Mouse (Mus musculus) left cerebral cortex, adult 18-20 months (tissue): ENCODE data around the gene Pcx. TPM values are rescaled to one million over a fixed set of nuclear protein-coding genes. Genes with fewer than 3 reads are reported as not detected.
A peak's percentile ranks its signal among the peaks of the same experiment; 100 is the strongest.
"Not testable (repeated sequence)": the region's sequence is repeated elsewhere in the genome, so short reads cannot be mapped to it uniquely, and the experiment has no call there.

Experiments used
- DNase-seq, 2 experiments: peaks; one replicate each; pipeline ENCODE4 v3.0.0; 2021 to 2022; ENCODE audit warnings: low spot score in 2 of 2, mixed read lengths in 1 of 2
- total RNA-seq, 2 experiments: library from RNA; stranded (reverse); gene quantifications; 2 replicates each; pipeline ENCODE4 v1.2.3; 2021

The Pcx gene
- total RNA-seq, 2 experiments from 2014 or later = 68.0 to 79.3 TPM

DNA sequence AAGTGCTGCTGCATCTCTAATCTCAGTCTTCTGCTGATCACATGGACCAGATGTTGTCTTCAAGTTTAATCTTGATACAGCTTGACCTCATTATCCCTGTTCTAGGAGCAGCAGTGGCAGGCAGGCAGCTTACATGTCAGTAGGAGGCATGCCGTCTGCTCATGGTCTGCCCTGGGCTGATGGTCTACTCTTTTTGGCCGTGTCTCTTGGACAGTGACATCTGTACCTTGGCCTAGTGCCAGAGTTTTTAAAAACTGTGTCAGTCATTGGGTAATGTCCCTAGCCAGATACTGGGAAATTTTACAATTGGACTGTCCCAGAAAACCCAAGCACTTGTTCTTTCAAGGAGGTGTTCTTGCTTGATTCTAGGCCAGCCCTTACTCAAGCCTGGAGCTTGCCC lies 68.5 kb downstream of the Pcx start:
- no peak for DNase-seq

DNA sequence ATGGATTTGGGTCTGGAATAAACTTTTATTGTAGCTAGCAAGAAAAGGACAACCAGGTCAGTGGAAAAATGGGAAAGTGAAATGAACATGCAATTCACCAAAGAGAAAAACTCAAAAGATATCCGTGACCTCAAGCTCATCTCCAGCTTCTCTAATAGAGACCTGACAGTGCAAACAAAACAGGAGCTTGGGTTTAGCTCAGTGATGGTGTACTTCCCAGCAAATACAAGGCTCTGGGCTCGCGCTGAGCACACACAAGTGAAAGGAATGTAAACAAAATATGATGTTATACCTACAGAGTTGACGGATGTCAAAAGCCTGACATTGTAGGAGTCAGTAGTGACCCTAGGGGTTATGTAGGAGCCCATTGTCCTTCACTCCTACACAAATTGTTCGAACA lies 69.0 kb downstream of the Pcx start:
- DNase-seq = no peak

DNA sequence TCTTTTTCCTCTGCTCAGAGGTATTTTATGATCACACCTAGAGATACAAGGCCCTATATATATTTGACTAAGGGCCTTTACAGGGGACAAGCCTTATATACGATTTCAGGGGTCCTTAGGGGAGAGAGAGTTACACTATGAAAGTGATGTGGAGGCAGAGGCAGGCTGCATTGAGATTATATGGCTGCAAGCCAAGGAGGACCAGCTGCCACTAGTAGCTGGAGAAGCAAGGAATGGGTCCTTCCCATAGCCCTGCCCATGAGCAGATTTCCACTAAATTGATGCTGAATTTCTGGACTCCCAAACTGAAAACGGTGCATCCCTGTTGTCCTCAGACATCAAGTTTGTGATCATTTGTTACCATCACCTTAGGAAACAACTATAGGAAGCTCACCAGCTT lies 73.6 kb downstream of the Pcx start:
- DNase-seq = no peak

DNA sequence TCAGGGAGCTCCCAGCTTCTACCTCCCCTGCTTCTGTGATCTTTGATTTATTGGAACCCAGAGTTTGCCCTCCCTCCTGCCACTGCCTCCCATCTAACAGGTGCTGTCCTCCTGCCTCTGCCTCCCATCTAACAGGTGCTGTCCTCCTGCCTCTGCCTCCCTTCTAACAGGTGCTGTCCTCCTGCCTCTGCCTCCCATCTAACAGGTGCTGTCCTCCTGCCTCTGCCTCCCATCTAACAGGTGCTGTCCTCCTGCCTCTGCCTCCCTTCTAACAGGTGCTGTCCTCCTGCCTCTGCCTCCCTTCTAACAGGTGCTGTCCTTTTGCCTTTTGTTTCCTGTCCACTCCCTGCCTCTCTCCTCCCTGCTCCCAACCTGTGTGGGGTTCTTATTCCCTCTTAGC lies 76.5 kb downstream of the Pcx start:
- DNase-seq = not testable (repeated sequence)

DNA sequence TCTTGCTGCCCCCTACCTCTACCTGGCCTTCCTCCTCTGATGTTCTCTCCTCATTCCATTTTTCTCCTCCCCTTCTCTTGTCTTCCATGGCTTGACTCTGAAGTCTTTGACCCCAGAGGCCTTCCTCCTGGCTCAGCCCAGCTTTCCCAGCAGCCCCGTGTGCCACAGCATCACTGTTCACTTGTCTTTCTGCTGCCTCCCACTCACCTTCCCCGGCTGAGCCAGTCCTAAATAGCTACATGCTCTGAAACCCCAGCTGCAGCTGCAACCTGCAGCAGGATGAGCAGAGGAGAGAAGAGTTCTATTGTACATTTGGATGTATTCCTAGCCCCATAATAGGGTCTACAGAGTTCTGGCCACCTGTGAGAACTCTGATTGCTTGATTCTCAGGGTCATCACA lies 77.2 kb downstream of the Pcx start:
- peak; percentile 32 to 49 for DNase-seq

DNA sequence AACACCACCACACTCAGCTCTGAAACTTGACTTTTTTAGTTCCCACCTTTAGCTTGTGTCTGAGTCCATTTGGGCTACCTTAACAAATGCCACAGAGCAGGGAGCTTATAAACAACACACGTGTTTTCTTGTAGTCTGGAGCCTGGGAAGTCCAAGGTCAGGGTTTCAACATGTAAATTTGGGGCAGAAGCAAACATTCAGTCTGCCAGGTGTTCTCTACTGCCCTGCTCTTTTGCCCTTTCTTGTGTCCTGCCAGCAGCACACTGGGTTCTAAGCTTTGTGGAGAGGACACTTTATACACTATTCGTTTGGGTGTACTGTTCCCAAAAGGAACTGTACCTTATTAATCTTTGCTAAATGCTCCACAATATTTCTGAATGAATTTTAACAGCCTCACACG lies 78.2 kb downstream of the Pcx start:
- no peak for DNase-seq

DNA sequence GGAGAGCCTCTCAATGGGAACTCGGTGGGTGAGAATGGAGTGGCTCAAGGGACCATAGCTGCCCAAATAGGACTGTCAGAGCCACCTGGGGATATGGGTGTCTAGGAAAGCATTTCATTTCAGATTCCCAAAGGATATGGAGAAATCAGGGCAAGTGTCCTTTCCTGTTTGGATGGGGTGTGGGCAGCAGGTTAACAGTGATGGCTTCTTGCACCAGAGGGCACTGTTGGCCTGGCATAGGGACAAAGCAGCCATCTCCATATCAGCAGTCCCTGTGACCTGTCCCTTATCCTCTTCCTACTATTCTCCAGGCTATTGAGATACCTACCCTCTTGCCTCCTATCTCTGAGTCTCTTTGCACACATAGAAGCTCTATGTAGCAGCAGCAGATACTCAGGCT lies 78.8 kb downstream of the Pcx start:
- no peak for DNase-seq

DNA sequence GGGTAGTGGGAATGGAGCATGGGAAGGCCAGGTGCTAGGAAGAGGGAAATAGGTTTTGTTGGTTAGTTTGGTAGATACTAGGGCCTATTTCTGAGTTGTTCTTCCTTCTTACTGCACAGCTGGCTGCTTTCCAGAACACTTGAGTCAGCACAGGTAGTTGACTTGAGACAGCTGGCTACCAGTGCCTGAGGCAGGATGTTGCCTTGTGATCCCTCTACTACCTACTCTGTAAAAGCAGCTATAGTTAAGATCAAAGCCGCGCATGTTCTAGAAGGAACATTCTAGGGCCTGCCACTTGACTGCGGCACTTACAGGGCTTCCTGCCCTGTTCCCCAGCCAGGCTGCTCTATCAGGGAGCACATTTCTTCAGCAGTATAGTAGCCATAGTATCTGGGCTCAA lies 79.8 kb downstream of the Pcx start:
- no peak for DNase-seq

DNA sequence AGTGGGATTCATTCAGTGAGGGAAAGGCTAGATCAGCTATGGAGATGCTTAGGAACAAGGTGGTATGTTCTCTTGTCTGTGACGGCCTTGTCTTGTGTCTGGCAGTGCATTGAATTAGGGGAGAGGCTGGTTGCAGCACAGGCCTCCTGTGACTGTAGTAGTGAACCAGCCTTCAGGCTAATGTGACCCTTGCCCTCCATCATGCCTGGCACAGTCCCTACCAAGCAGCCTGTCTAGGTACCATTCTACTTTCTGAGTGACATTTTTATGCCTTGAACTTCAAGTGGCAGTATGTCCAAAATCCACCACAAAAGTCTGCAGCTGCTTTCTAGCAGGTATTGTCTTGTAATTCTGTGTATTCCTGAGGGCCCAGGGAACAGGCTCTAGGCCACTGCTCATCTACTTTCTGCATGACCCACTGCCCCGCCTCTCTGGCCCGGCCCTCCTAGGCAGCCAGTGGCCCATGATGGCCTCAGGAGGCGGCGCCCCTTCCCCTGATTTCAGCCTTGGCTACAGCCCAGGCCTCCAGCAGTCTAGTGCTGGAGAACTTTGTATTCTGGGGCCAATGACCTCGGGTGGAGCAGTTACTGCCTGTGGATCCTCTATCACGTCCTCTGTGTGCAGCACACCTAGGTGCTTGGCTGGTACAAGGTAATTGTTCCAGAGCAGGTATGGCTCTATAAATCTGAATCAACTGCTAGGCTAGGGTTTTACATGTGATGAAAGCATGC lies 83.7 kb downstream of the Pcx start:
- no peak for DNase-seq

DNA sequence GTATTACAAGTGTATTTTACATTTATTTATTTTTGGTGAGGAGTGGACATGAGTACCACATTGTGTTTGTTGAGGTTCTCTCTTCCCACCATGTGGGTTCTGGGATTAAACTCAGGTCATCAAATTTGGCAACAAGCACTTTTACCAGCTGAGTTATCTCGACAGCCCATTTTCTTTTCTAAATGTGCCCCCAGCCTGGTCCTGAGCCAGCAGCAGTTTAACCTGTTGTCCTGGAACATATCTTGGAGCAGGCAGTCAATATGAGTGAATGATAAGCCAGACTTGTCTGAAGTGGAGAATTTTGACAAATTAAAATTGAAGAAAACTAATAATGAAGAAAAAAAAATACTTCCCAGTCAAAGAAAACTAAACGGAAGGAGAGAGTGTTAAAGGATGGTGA lies 85.8 kb downstream of the Pcx start:
- no peak for DNase-seq

DNA sequence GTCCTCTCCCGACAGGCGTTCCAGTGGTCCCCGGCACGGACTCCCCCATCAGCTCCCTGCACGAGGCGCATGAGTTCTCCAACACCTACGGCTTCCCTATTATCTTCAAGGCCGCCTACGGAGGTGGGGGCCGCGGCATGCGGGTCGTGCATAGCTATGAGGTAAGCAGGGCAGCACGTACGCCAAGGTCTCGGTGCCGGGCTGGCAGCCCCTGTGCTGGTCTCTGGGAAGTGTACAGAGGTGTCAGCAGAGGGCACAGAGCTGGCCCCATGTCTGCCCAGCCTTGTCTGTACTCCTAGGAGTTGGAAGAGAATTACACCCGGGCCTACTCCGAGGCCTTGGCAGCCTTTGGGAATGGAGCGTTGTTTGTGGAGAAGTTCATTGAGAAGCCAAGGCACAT lies 92.2 kb downstream of the Pcx start:
- no peak for DNase-seq

DNA sequence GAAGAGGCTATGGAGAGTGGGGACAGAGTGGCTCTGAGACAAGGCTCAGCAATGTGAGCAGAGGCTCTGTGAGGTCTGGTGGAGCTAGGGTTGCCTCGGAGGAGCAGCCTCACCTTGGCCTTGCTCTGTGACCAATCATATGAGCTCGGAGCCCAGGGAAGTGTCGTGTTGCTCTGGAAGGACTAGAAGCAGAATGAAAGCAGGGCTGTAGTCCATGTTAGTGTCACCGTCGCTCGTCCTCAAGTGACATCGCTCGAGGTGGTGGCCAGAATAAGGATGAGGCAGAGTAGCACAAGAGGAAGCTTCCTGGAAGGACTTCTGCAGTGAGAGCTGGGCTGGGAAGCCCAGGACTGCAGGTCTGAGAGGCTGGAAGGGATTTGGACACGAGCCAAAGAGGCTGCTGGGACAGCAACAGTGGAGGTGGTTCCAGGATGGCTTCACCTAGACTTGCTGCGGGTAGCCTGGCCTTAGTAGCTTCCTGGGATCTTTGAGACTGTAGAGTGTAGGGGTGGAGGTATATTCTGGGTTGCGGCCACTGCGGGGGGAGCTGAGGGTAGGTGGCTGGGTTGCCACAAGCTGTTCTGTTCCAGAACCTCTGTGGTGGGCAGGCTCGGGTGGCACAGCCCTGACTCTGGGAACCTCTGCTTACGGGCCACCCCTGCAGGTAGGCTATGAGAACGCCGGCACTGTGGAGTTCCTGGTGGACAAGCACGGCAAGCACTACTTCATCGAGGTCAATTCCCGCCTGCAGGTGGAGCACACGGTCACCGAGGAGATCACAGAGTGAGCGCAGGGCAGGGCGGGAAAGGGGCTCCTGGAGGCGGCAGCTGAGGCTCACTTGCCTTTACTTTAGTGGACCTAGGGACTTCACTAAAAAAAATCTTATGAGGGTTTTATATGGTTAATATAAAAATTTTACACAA lies 93.8 kb downstream of the Pcx start:
- DNase-seq = no peak

DNA sequence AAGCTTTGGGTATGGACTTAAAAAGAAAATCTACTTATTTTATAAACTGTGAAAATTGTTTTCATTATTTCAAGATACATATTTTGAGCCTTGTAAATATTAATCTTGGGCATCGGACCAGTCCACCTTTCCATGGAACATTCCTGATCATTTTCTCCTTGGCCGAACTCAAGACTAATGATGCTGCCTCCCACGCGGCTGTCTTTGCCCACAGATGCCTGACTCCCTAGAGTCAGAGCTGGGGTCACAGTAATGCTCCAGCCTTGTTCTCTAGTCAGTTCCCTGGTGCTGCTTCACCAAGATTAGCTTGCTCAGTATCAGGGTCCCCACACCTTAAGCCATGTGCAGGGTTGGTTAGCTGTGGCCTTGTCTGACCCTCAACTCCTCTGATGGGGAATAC lies 95.4 kb downstream of the Pcx start:
- no peak for DNase-seq

DNA sequence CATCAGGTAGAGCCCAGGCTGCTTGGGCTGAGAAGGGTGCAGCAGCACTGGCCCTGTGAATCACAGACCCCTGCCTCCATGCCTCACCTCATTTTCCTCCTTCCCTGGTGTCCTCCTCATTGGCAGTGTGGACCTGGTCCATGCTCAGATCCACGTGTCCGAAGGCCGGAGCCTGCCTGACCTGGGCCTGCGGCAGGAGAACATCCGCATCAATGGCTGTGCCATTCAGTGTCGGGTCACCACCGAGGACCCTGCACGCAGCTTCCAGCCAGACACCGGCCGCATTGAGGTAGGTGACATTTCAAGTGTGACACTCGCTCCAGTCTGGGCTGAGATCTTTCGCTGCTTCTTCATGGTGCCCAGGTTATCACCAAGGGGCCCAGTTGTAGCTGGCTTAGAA lies 97.1 kb downstream of the Pcx start:
- DNase-seq = no peak

DNA sequence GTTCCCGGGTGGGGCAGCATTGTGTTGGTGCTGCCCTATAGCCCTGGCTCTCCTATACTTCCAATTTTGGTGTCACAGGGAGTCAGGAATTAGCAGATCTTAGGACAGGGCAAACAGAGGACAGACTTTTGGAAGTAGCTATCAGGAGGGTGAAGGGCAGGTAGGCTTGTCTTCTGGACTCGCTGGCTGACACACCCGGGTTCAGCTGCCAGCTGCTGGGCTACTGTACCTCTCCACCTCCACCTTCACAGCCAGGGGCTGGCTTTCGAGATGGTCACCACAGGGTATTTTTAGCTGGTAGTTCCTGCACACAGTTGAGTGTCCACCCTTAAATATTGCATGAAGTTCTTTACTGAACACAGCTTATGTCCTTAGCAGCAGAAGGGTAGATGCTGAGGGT lies 98.2 kb downstream of the Pcx start:
- DNase-seq = no peak

DNA sequence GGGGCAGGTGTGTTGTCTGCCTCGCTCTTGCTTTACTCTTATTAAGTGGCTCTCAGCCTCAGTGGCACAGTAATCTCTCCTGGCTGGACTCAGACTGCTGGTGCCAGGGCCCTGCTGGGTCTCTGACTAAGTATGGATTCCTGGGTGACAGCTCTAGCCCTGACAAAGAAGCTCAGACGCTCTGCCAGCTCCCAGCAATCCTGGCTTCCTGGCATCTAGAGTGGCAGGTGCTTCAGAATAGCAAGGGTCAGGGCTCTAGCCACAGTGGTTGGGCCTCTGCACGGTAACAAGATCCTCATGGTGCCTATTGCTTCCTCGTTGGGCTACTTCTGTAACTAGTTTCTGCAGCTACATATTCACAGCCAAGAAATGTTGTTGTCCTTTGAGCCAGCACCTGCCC lies 99.8 kb downstream of the Pcx start:
- DNase-seq = no peak

DNA sequence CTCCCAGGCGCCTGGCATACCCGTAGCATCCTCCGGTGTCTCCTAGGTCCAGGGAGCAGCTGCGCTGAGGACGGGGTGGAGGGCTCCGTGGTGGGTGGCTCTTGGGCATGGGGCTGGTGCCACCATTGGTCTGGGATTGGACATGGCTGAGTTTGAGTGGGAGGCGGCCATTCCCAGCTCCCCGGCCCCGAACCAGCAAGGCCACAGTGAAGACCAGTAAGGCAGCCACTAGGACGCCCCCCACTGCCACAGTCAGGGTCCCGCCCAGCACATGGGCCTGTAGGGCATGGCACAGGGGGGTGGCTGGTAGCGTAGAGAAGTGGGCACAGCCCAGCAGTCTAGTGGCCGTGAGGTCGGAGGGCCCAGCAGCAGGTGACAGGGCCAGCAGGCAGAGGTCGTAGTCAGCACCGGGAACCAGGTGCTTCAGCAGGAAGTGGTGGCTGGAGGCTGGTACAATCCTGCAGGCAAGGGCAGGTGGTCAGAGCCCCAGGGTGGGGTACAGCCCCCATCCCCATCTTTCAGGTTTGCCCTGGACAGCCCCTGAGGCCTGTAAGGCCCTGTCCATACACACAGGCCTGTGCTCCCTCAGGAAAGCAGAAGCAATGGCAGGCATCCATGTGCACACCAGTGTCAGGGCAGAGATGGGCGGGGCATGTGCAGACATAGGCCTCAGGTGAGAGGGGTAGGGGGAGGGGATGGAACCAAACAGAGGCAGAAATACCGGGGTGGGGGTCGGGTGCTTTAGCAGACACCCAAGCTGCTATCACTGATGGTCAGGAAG lies 102.1 kb downstream of the Pcx start:
- no peak for DNase-seq

DNA sequence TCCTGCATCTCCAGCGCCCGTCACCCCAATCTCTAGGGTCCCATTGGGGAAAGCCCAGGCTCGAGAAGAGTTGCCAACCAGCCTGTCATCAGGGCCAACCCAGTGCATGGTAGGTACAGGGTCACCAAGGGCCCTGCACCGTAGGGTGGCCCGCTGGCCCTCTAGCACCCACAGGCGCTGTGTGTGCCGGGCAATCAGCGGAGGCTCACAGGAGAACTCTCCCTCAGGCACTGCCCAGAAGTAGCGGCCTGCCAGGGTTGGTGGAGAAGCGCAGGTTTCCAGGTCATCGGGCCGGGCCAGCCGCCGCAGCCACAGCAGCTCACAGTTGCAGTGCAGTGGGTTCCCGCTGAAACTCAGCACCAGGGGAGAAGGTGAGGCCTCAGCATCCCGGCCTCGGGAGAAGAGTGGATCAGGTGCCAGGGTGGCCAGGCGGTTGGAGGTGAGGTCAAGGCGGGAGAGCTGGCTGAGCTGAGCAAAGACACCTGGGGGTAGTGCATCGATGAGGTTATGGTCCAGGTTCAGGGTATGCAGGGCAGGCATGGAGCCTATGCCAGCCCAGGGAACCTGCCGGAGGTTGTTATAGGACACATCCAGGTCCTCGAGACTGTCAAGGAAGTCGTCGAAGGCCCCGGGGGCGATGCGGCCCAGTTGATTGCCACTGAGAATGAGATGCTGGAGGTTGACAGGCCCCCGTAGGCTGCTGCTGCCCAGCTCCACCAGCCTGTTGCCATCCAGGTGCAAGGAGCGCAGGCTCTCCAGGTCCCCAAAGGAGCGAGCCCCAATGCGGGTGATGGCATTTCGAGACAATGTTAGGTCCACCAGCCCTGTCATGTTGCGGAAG lies 103.4 kb downstream of the Pcx start:
- no peak for DNase-seq

DNA sequence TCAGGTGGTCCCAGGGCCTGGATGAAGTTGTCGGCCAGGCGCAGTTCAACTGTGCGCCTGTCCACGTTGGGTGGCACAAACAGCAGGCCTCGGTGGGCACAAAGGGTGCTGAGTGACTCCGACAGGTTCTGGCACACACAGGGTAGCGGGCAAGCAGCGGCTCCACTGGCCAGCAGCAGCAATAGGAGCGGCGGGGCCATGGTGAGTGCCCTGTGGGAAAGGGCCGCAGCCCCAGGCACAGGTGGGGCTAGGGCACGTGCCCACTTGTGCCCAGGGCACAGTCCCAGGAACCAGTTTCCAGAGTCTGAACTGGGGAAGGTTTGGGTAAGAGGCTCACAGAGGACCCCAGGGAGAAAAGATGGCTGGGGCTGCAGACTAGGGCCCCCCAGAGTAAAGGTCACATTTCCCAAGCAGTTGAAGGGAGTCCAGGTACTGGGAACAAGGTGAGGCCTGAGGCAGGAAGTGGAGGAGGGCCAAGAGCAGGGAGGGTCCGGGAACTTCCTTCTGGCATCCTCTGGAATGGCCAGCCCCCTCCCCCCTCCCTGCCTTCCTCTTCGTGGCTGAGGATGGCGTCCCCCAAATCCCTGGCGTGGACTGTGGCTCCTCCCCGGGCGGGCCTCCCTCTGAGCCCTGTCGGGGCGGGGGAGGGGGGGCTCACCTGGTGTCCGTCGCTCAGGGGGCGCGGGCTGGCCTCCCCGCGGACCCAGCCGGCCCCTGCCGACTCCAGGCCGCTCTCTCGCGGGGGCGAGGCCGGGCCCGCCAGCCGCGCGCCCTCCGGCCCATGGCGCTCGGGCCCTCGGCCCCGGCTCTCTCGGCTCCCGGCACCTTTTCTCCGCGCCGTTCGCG lies 104.3 kb downstream of the Pcx start:
- no peak for DNase-seq
